Mouse (Mus musculus): ENCODE results near the gene Kcnip1. TPM values are rescaled to one million over a fixed set of nuclear protein-coding genes. Genes with fewer than 3 reads are reported as not detected.
A peak's percentile ranks its signal among the peaks of the same experiment; 100 is the strongest.

Gene Kcnip1
- polyA plus RNA-seq, 1 experiment from 2014 or later = 0.27 TPM

DNA sequence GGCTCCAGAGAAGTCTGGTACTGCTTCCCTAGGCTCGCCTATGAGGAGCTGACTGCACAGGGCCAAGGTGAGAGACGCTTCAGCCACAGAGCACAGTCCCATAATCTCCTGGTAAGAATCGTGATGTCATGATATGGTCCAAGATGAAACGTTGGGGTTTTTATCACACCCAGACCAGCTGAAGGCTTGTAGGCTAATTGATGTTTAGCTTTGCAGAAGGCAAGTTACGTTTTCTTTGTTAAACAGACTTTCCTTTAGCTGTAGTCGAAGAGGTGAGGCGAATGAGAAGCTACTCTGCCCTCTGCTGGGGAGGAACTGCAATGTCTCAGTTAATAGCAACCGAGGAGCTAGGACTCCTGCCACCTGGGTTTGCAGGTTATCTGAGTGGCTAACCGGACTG lies 15.8 kb upstream of the Kcnip1 start:
- no peaks in the 10 kb centered on the region for H3K9me3 ChIP-seq (ENCODE audit: low read length)
- H3K36me3 ChIP-seq (ENCODE audit: insufficient read depth, low read length) = no peaks in the 10 kb centered on the region
- H3K27ac ChIP-seq (ENCODE audit: low read length) = no peak overlapping the region
- DNase-seq (ENCODE audit: low spot score) = peak; percentile 64
- H3K4me3 ChIP-seq (ENCODE audit: low read depth, low read length) = no peak overlapping the region
- ATAC-seq = no peak
- TF ChIP-seq EP300 (IDR thresholded peaks at IDR 0.05) (no peak), CTCF (IDR thresholded peaks at IDR 0.05) (peak; percentile 78)
- H3K9ac ChIP-seq (replicated peaks; ENCODE audit: low read depth) = no peak overlapping the region
- H3K4me1 ChIP-seq (ENCODE audit: insufficient read depth, low read depth, low read length) = no peaks in the 10 kb centered on the region; the same call in 1 of the 2 replicates
- no peaks in the 10 kb centered on the region for H3K27me3 ChIP-seq (replicated peaks; ENCODE audit: insufficient read depth, low read length)
- no peak overlapping the region for H3K4me2 ChIP-seq (replicated peaks; ENCODE audit: low read depth, low read length)
- 33% methylated on average over 9 of the region's 9 CpGs for WGBS

DNA sequence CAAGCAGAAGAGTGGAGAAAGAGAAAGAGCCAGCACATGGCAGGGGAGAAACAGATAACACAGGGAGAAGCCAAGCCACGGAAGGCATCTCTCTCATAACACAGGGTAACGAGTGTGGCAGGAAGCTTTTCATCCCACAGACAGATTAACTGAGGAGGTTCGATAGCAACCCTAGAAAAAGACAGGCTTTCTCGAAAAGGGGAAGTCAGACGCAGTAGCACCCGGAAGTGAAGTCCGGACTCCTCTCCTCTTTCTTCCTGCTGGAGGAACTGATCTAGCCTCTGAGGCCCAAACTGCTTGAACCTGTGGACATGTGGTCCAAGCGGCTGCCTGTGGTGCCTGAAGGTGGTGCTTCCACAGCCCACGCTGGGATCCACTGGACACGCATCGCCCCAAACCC lies 15.3 kb upstream of the Kcnip1 start:
- ATAC-seq (no peak), DNase-seq (ENCODE audit: low spot score) (peak; percentile 24)
- H3K4me1 ChIP-seq (ENCODE audit: insufficient read depth, low read depth, low read length) = no peaks in the 10 kb centered on the region; the same call in 1 of the 2 replicates
- H3K27ac ChIP-seq (ENCODE audit: low read length) = no peak overlapping the region
- no peak overlapping the region for H3K9ac ChIP-seq (replicated peaks; ENCODE audit: low read depth)
- WGBS = 67% methylated on average over 11 of the region's 11 CpGs
- no peaks in the 10 kb centered on the region for H3K36me3 ChIP-seq (ENCODE audit: insufficient read depth, low read length)
- no peak overlapping the region for H3K4me2 ChIP-seq (replicated peaks; ENCODE audit: low read depth, low read length)
- no peaks in the 10 kb centered on the region for H3K27me3 ChIP-seq (replicated peaks; ENCODE audit: insufficient read depth, low read length)
- H3K4me3 ChIP-seq (ENCODE audit: low read depth, low read length) = no peak overlapping the region
- TF ChIP-seq EP300 (IDR thresholded peaks at IDR 0.05) = no peak
- no peak for TF ChIP-seq CTCF (IDR thresholded peaks at IDR 0.05)
- H3K9me3 ChIP-seq (ENCODE audit: low read length) = no peaks in the 10 kb centered on the region

DNA sequence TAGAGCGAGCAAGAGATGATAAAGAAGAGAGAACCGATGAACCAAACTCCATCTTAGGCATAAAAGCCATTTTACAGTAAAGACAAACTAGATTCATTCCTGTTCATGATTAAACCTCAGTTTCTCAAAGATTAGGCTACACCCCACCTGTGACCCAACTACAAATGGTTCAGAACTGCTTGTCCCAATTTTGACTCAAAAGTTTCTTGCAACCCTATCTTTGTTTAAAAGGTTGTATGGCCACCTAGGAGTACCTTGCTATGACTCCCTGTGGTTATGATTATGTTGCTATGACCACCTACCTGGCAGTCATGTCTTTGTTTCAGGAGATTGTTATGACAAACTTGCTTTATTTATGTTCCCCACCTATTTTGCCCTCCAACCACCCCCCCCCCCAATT lies 14.7 kb upstream of the Kcnip1 start:
- ATAC-seq = no peak
- Histone ChIP-seq H3K9ac (replicated peaks; ENCODE audit: low read depth) (no peak overlapping the region), H3K4me2 (replicated peaks; ENCODE audit: low read depth, low read length) (no peak overlapping the region), H3K27me3 (replicated peaks; ENCODE audit: insufficient read depth, low read length) (no peaks in the 10 kb centered on the region), H3K27ac (ENCODE audit: low read length) (no peak overlapping the region), H3K9me3 (ENCODE audit: low read length) (no peaks in the 10 kb centered on the region), H3K4me1 (ENCODE audit: insufficient read depth, low read depth, low read length) (no peaks in the 10 kb centered on the region; the same call in 1 of the 2 replicates), H3K36me3 (ENCODE audit: insufficient read depth, low read length) (no peaks in the 10 kb centered on the region), H3K4me3 (ENCODE audit: low read depth, low read length) (no peak overlapping the region)
- WGBS = 85% methylated on average over 2 of the region's 2 CpGs
- no peak for DNase-seq (ENCODE audit: low spot score)
- TF ChIP-seq EP300 (IDR thresholded peaks at IDR 0.05) = no peak
- no peak for TF ChIP-seq CTCF (IDR thresholded peaks at IDR 0.05)

DNA sequence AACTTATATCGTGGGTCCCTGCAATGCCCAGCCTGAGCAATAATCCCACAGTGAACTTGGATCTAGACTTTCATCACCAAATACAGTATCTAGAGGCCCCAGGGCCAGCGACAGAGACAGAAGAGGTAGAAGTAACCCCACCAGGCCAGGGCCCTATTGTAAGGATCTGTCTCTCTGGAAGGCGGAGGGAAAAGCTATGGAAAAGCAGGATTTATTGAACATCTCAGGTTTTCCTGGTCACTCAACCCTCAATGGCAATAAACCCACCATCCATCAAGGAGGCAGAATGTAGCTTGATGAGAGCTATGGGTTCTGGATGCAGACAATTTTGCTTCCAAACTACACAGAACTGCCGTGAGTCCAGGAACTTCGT lies 9.6 kb upstream of the Kcnip1 start:
- H3K4me3 ChIP-seq (ENCODE audit: low read depth, low read length) = no peak overlapping the region
- WGBS = 73% methylated on average over 5 of the region's 5 CpGs
- DNase-seq (ENCODE audit: low spot score) (no peak), ATAC-seq (no peak)
- H3K9me3 ChIP-seq (ENCODE audit: low read length) = no peaks in the 10 kb centered on the region
- no peaks in the 10 kb centered on the region for H3K36me3 ChIP-seq (ENCODE audit: insufficient read depth, low read length)
- H3K4me1 ChIP-seq (ENCODE audit: insufficient read depth, low read depth, low read length) = no peaks in the 10 kb centered on the region
- no peak overlapping the region for H3K4me2 ChIP-seq (replicated peaks; ENCODE audit: low read depth, low read length)
- no peaks in the 10 kb centered on the region for H3K27me3 ChIP-seq (replicated peaks; ENCODE audit: insufficient read depth, low read length)
- TF ChIP-seq CTCF (IDR thresholded peaks at IDR 0.05) (no peak), EP300 (IDR thresholded peaks at IDR 0.05) (no peak)
- no peak overlapping the region for H3K27ac ChIP-seq (ENCODE audit: low read length)
- no peak overlapping the region for H3K9ac ChIP-seq (replicated peaks; ENCODE audit: low read depth)

DNA sequence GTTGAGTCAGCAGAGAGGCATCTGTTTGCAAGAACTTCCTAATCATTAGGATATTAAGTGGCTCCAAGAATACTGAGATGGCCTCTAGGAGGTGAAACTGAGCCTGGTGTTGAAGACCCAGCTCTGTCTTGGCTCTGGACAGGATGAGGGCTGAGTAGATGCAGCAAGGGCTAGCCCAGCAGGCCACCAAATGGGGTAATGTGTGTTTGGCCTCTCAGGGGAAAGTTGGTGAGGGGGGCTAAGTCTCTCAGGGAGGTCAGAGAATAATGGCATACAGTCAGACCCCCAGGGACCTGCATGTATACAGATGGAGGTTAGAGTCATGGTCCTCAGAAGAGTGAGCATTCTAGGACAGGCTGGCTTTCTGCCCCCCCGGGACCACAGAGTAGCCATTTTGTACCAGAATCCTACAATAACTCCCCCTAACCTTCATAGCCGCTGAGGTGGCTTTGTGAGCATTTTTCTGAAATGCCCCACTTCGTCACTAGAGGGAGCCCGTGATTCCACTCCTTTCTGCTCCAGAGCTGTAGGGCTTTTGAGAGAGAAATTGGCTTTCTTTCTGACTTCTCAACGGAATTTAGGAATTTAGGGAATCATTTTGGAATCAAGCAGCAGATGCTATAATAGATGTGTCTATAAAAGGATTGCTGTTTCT lies 9.1 kb upstream of the Kcnip1 start:
- Histone ChIP-seq H3K4me2 (replicated peaks; ENCODE audit: low read depth, low read length) (no peak overlapping the region), H3K9me3 (ENCODE audit: low read length) (no peaks in the 10 kb centered on the region), H3K4me3 (ENCODE audit: low read depth, low read length) (no peak overlapping the region), H3K27me3 (replicated peaks; ENCODE audit: insufficient read depth, low read length) (no peaks in the 10 kb centered on the region), H3K27ac (ENCODE audit: low read length) (no peak overlapping the region), H3K9ac (replicated peaks; ENCODE audit: low read depth) (no peak overlapping the region), H3K36me3 (ENCODE audit: insufficient read depth, low read length) (no peaks in the 10 kb centered on the region), H3K4me1 (ENCODE audit: insufficient read depth, low read depth, low read length) (no peaks in the 10 kb centered on the region)
- 3% methylated on average over 5 of the region's 5 CpGs for WGBS
- TF ChIP-seq EP300 (IDR thresholded peaks at IDR 0.05) (no peak), CTCF (IDR thresholded peaks at IDR 0.05) (peak; percentile 76)
- ATAC-seq (no peak), DNase-seq (ENCODE audit: low spot score) (peak; percentile 49)

DNA sequence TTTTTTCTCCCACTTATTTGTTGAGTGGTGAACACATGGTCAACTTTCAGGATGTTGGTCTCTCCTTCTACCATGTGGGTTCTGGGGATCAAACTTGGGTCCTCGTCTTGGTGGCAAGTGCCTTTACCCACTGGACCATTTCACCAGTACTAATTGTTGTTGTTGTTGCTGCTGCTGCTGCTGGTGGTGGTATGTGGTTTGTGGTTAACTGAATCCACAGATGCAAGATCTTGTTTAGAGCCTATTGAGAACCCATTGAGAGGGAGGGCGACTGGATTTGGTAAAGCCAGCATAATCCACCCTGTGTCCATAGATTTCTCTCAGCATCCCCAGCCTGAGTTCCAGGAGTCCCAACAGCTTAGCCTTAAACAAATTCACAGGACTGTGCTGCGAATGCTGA lies 7.5 kb upstream of the Kcnip1 start:
- Histone ChIP-seq H3K27ac (ENCODE audit: low read length) (no peak overlapping the region), H3K9ac (replicated peaks; ENCODE audit: low read depth) (no peak overlapping the region), H3K36me3 (ENCODE audit: insufficient read depth, low read length) (no peaks in the 10 kb centered on the region), H3K27me3 (replicated peaks; ENCODE audit: insufficient read depth, low read length) (no peaks in the 10 kb centered on the region), H3K4me1 (ENCODE audit: insufficient read depth, low read depth, low read length) (no peaks in the 10 kb centered on the region), H3K9me3 (ENCODE audit: low read length) (no peaks in the 10 kb centered on the region), H3K4me3 (ENCODE audit: low read depth, low read length) (no peak overlapping the region), H3K4me2 (replicated peaks; ENCODE audit: low read depth, low read length) (no peak overlapping the region)
- DNase-seq (ENCODE audit: low spot score) (no peak), ATAC-seq (no peak)
- TF ChIP-seq EP300 (IDR thresholded peaks at IDR 0.05) = no peak
- WGBS = 81% methylated on average over 3 of the region's 3 CpGs

DNA sequence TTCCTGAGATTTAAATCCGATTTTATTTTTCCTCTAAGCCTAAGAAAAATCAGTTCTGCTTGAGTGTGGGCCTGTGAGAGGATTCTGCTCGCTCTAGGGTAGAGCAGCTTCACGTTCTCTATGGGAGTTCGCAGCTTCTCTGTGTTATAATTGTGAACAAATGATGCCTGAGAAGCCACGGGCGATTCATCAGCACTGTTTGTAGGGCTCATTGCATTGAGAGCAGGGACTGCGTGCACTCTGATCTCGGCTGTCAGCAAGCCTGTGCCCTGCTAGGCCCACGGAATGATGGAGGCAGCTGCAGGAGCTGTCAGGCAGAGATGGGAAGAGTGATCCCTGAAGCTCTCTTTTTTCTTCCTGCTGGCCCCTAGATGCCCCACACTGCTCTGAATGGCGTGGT lies 5.3 kb upstream of the Kcnip1 start:
- H3K27ac ChIP-seq (ENCODE audit: low read length) = no peak overlapping the region
- H3K9ac ChIP-seq (replicated peaks; ENCODE audit: low read depth) = no peak overlapping the region
- no peak overlapping the region for H3K4me2 ChIP-seq (replicated peaks; ENCODE audit: low read depth, low read length)
- H3K4me3 ChIP-seq (ENCODE audit: low read depth, low read length) = no peak overlapping the region
- 58% methylated on average over 10 of the region's 10 CpGs for WGBS
- H3K36me3 ChIP-seq (ENCODE audit: insufficient read depth, low read length) = no peaks in the 10 kb centered on the region
- no peaks in the 10 kb centered on the region for H3K9me3 ChIP-seq (ENCODE audit: low read length)
- no peaks in the 10 kb centered on the region for H3K27me3 ChIP-seq (replicated peaks; ENCODE audit: insufficient read depth, low read length)
- H3K4me1 ChIP-seq (ENCODE audit: insufficient read depth, low read depth, low read length) = no peaks in the 10 kb centered on the region
- ATAC-seq = no peak
- no peak for DNase-seq (ENCODE audit: low spot score)
- TF ChIP-seq CTCF (IDR thresholded peaks at IDR 0.05) (no peak), EP300 (IDR thresholded peaks at IDR 0.05) (no peak)

All from lung, postnatal 0 days (tissue).